ENCODE assay signal across 9 mouse cellular contexts in the genomic region with DNA sequence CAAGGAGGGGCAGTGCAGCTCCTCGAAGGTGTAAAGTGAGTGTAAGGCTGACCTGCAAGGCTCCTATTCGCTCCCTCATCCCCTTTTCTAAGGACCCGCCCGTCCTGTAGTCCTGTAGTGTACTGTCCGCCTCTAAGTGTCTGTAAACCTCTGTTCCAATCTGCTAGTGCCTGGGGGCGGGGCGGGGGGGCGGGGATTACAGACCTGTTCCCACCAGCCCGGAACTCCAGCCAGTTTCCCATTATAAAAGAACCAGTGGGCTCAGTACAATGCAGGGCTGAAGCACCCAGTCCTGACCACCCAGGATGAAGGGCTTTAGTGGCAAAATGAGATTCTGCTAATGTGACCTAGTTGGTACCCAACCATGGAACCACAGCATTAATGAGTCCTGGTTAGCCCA. TPM values are rescaled to one million over a fixed set of nuclear protein-coding genes. Genes with fewer than 3 reads are reported as not detected.
A peak's percentile ranks its signal among the peaks of the same experiment; 100 is the strongest.
DNase-seq lines count a peak whose midpoint lies in the region; ATAC-seq lines count a peak whose summit lies in the region.
"Had no signal": no experiment of that assay in that cellular context is flagged by ENCODE, and none has a peak within 500 bp of the region (broad histone marks: within the 10 kb centered on the region; RNA-seq: fewer than 3 reads in every experiment).

No protein-coding gene starts in this region.

- no peak overlapping the region for H3K9ac ChIP-seq in liver, embryonic 12.5 days

- peaks cover 69% of the 10 kb centered on the region for H3K4me1 ChIP-seq in liver, embryonic 12.5 days

- no peaks in the 10 kb centered on the region for H3K9me3 ChIP-seq in liver, embryonic 12.5 days (replicated peaks)

- no peak; the same call in 1 of the 2 replicates for ATAC-seq in liver, embryonic 12.5 days

- WGBS in liver, embryonic 12.5 days (ENCODE audit: insufficient replicate concordance): 55% methylated on average over 9 of the region's 9 CpGs

- H3K36me3 ChIP-seq in liver, embryonic 12.5 days: peaks cover 81% of the 10 kb centered on the region

- peak overlapping the region; percentile 61 for H3K27ac ChIP-seq in liver, embryonic 12.5 days

- peak; percentile 11 for DNase-seq in embryo, embryonic 10.5 days (ENCODE audit: low spot score)
- no peak for DNase-seq in embryo, embryonic 10 days (ENCODE audit: low spot score)
- peak; percentile 31 for DNase-seq in lung, postnatal 10 days
- no peak for DNase-seq in lung, postnatal 14 days
- no peak for DNase-seq in urinary bladder, postnatal 25 days (ENCODE audit: low spot score)
- DNase-seq in adrenal gland, postnatal 36 days: no peak
- DNase-seq in left cerebral cortex, adult 8-10 months (ENCODE audit: low spot score in 2 of 2): no peak

- no peaks in the 10 kb centered on the region for H3K27me3 ChIP-seq in liver, embryonic 12.5 days (replicated peaks)

- peak overlapping the region; percentile 11; the same call in 1 of the 2 replicates for H3K4me2 ChIP-seq in liver, embryonic 12.5 days

- H3K4me3 ChIP-seq in liver, embryonic 12.5 days: no peak overlapping the region

RNA-seq across cellular contexts. Expression of gene Ifnar2, which starts 6.4 kb away (rescaled TPM):
- polyA plus RNA-seq in liver, embryonic 12.5 days (2016; fragmentation: Nextera tagmentation; extraction: Ambion mirVana): 63.5 and 65.7 TPM in 2 replicates
- 100 to 1,000 TPM; 101 to 120 TPM for total RNA-seq in adrenal gland, postnatal 36 days (2021)
- 10 to 100 TPM; 20.8 to 40.4 (median 27.7) TPM for total RNA-seq in left cerebral cortex, adult 8-10 months (2022)

RNA-seq across cellular contexts. Expression of gene Gm21970, which starts 12.5 kb away (rescaled TPM):
- polyA plus RNA-seq in liver, embryonic 12.5 days (2016; fragmentation: Nextera tagmentation; extraction: Ambion mirVana): not detected in 2 replicates
- not detected for total RNA-seq in adrenal gland, postnatal 36 days (2021)
- total RNA-seq in left cerebral cortex, adult 8-10 months (2022): not detected
- total RNA-seq: hematopoietic stem cell, adult 5-6 weeks had no signal

RNA-seq across cellular contexts. Expression of gene Il10rb, which starts 27.0 kb away (rescaled TPM):
- 26.0 and 27.0 TPM in 2 replicates for polyA plus RNA-seq in liver, embryonic 12.5 days (2016; fragmentation: Nextera tagmentation; extraction: Ambion mirVana)
- total RNA-seq in adrenal gland, postnatal 36 days (2021): 100 to 1,000 TPM; 202 to 301 TPM
- total RNA-seq in left cerebral cortex, adult 8-10 months (2022): 10 to 100 TPM; 10.9 to 14.4 (median 11.8) TPM

Comparison
In these comparisons a context has a peak if more than half of its experiments do, and no peak if none do; other contexts are left out.
1. DNase-seq: peak in embryo, embryonic 10.5 days (single experiment) and lung, postnatal 10 days (single experiment); none in embryo, embryonic 10 days (single experiment), lung, postnatal 14 days (single experiment), urinary bladder, postnatal 25 days (single experiment), adrenal gland, postnatal 36 days (0 of 2) and left cerebral cortex, adult 8-10 months (0 of 2).
2. RNA of gene Il10rb, which starts 27.0 kb away (total RNA-seq): 202 to 301 TPM in adrenal gland, postnatal 36 days; 10.9 to 14.4 TPM in left cerebral cortex, adult 8-10 months; every median in the first group is over 10 times any median in the second.